Mouse (Mus musculus) cortical plate, adult 2 months (tissue): ENCODE measurements at regions not wholly inside any gene's neighbourhood (a gene's known extent, or its start where the extent isn't known, plus 50 kb on each side); places are given as distances from the start of the nearest gene placed in this dataset.
A peak's percentile ranks its signal among the peaks of the same experiment; 100 is the strongest.

Source experiments
- H3K27ac ChIP-seq: fragments of 200-500 bp; 2 replicates; pipeline ENCODE4 v1.5.1; 2012; ENCODE audit warnings: low read length, control low read depth, inconsistent platforms; ENCODE audit not compliant: insufficient read depth
- H3K4me1 ChIP-seq: fragments of 200-500 bp; 2 replicates; pipeline ENCODE4 v1.6.1; 2011; ENCODE audit warnings: low read length; ENCODE audit not compliant: control insufficient read depth, insufficient read depth
- H3K4me3 ChIP-seq: fragments of 200-500 bp; 2 replicates; pipeline ENCODE4 v1.5.1; 2011; ENCODE audit warnings: mild to moderate bottlenecking, low read length, control low read depth; ENCODE audit not compliant: insufficient read depth
- CTCF ChIP-seq: fragments of 200-500 bp; IDR thresholded peaks from 2 replicates; pipeline ENCODE4 v1.5.1; 2011; ENCODE audit warnings: mild to moderate bottlenecking, control low read depth, low read length; ENCODE audit not compliant: insufficient read depth; ENCODE audit errors: extremely low read depth
- POLR2A ChIP-seq: fragments of 200-500 bp; IDR thresholded peaks from 2 replicates; pipeline ENCODE4 v1.6.1; 2011; ENCODE audit warnings: mild to moderate bottlenecking, low read length, control low read depth; ENCODE audit not compliant: insufficient read depth; ENCODE audit errors: extremely low read depth

DNA sequence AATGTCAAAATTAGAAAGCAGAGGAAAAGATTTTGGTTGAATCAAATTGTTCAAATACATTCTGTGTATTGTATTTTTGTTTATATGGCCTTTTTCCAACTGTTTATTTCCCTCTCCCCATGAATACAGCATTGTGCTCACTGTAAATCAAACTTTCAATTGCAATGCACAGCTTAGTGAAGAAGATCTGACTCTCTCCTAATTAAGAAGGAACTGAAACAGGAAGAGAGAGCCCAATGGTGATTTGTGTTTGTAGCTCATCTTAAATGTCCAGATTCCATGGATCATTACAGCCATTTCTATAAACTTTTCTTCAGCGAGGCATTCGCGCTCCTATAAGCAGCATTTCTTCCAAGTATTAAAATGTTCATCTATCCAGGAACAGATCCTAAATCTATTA is 57.9 kb upstream of the Gprin3 start:
- no peak for TF ChIP-seq POLR2A
- TF ChIP-seq CTCF: no peak
- Histone ChIP-seq H3K4me1 (peaks cover under 1% of the 10 kb centered on the region; the same call in 1 of the 2 replicates), H3K4me3 (no peak overlapping the region), H3K27ac (no peak overlapping the region)

DNA sequence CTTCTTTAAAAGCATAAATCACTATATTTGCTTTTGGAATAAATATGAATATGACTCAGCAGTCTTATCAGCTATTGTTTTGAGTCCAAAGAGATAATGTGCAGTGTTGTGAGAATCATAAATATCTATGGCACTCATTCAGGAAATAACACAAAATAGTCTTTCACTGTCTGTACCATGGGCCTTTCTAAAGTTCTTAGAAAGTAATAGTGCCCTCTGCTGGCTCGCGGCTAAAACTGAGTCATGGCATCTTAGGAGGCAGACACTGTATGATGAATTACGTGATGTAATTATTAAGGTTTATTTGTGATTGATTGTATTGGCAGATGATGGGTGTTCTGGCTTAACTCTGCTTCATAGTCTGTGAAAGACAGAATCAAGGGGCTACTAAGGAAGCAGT is 57.5 kb upstream of the Gprin3 start:
- Histone ChIP-seq H3K27ac (no peak overlapping the region), H3K4me3 (no peak overlapping the region), H3K4me1 (no peaks in the 10 kb centered on the region)
- TF ChIP-seq CTCF (peak; percentile 56; the same call in 1 of the 2 replicates), POLR2A (no peak)
